Mouse (Mus musculus): Measurements from ENCODE around the gene Rem2. TPM values are rescaled to one million over a fixed set of nuclear protein-coding genes. Genes with fewer than 3 reads are reported as not detected.

The Rem2 gene
- total RNA-seq, 2 experiments from 2014 or later: 20.7 to 23.8 TPM

DNA sequence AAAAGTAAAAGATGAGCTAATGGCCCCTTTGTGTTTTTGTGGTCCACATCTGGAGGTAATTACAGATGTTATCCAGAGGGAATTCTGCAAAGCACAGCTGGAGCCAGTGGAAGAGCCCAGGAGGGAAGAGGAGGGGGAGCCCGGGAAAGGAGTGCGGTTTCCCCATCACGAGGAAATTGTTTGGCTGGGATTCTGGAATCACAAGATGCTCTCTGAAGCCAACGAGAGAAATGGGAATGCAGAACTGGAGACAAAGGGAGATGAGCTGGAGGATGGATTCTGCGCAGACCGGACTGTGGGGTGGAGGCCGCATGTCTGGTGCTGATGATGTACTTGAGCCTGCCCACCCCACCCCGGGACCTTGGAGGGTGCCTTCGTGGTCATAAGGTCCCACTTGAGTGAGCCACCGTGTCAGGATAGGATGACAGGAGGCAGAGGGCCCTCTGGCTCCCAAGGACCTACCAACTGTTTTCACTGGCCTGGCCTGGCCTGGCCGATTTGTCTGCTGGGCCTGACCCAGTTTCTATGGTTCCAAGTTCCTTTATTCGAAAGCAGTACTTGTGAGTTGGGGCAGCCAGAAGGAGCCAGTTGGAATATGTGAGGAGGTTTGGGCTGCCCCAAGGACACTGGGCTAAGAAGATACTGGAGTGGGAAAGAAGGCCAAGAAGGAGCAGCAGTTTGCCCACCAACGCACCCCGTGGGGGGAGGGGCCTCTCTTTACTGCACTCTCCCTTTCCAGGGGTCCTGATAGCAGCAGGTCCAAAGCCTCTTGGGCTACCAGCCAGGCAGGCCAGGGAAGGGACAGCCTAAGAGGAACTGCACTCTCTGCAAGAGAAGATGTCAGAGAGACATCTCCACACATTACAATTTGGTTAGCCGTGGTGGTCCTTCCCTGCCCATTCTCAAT, 31.9 kb upstream of the Rem2 start:
- DNase-seq: no peak

DNA sequence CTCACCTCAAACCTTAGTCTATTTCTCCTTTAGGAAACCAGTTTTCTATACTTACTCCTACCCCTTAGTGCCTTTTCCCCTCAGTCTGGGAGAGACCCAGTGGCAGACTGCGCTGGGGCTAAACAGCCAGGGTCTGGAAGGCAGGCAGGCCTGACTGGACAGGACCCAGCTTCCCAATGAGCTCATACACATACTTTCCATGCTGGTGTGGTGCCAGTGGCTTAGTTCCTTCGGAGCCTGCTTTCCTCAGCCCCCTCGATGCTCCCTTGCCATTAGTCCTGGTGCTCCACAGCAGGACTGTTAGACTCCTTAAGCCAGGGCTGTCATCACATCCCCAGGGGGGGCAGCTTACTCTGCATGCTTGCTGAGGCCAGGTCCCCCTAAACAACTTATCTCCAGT, 30.4 kb upstream of the Rem2 start:
- DNase-seq: no peak

DNA sequence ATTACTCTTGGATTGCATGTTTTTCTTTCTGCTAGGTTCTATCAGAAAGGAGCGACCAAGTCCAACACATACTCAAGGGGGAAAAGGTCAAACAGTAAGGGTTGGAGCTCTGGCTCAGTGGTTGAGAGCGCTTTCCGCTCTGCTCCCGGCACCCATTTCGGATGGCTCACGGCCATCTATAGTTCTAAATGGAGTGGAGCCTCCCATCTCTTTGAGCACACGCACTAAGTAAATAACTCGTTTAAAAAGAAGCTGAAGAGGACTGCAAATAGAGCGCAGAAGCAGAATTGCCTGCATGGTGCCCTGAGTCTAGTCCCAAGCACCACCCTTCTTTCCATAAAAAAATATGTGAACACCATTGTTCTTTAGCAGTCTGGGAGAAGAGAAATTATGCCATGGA, 22.3 kb upstream of the Rem2 start:
- no peak for DNase-seq

DNA sequence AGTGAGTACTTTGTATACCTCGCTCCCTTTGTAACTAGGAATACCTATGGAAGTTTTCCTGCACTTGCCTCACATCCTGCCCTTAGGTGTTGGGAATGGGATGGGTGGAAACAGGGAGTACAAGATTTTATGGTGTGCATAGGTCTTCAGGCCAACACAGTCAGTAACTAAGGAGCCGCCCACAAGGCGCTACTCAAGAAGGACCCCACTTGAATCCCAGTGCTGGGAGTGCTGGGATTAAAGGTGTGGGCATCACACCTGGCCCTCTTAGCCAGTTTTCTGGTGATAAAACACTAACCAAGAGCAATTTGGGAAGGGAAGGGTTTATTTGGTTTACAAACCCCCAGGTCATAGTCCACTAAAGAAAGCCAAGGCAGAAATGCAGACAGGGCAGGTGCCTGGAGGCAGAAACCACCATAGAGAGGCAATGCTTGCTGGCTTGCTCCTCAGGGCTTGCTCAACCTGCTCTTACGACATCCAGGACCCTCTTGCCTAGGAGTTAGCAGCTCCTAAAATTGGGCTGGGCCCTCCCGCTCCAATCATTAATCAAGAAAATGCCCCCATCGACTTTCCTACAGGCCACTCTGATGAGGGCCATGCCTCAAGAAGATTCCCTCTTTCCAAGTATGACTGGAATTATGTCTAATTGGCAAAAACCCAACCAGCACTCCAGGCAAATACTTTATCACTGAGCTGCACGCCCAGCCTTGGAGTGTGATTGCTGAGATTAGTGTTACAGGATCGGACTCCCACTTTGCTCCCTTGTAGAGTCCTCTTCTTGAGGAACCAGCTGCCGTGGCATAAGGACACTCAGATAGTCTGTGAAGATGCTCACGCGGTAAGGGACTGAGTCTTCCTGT, 21.0 kb upstream of the Rem2 start:
- DNase-seq: no peak

DNA sequence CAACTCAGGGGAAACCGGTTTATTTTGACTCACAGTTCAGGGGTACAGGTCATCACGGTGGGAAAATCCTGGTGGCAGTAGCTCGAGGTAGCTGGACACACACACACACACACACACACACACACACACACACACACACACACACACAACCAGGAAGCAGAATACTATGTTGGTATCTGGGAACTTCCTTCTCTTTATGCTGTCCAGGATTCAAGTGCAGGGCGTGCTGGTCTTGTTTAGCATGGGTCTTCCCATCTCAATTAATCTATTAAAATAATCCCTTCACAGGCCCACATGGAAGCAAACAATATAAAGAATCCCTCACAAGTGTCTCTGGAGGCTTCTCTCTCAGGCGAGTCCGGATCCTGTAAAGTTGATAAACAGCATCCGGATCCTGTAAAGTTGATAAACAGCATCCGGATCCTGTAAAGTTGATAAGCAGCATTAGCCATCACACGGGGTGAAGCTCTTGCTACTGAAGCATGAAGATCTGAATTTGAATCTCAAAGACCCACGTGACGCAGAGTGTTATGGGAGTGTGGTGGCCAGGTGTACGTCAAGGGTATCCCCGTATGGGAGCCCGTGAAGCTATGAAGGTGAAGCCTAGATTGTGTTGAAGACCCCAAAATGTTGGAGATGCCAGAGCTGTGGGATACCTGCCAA, 17.9 kb upstream of the Rem2 start:
- DNase-seq: no peak

DNA sequence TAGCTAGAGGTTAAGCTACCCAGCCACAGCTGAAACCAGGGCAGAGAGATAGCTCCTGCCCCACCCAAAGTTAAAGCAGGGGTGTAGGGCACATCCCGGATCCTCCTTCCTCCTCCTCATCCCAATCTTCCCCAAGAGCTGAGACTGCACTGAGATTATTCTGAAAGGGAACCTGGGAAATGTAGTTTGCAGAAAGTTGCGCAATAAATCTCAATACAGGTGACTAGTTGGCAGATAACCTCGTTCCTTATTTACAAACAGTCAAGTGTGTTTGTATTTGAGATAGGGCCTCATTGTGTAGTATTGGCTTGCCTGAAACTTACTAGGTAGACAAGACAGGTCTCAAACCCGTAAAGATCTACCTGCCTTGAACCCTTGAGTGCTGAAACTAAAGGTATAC, 13.8 kb upstream of the Rem2 start:
- DNase-seq: no peak

DNA sequence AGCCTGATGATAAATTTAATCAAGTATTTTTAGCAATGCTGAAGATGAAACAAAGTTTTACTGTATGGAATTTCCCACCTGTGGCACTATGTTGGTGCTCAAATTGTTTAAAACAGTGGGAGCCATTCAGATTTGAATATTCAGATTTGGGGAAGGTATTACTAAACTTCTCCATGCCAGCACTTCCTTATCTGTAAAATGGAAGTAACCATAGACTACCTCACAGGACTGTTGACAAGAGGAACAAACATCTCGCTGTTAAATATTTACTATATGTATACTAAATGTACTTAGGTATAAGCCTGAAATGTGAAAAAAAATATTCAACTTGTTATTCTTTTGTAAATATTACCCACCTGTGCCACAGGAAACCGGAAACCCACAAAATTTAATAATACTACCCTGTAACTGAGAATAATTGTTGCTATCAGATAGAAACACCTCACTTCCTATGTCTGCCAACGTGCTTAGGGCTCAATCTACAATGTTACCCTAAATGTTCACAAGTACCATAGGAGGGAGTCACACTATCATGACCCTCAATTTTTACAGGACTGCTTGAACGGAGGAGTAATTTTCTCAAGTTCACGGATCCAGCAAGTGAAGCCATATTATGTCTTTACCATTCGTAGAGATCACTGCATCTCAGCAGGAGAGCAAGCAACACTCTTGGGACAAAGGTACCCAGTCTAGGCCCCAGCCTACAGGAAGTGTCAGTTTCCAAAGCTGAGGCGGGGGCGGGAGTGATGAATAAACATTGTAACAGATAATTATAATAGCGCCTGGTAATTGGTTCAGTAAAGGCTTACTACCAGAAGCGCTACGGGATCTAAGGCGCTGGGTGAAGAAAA, 12.6 kb upstream of the Rem2 start:
- no peak for DNase-seq

DNA sequence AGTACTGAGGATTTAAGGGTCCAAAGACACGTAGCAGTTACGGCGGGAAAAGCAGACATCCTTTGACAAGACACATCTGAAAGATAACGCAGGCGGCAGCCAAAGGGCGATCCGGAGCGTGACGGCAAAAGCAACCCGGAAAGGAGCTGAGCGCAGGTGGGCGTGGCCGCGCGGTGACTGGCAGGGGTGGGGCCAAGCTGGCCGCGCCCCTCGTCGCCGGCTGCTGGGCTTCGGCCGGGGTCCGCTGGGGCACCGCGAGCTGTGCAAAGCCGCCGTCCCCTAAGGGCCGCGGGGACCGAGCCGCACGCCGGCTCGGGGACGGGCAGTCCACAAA, 12.0 kb upstream of the Rem2 start, which contains the start of gene Lrp10:
Lrp10 (plus strand) TSS at position 179 of the 334 bp plus-strand sequence.
- DNase-seq: peak; percentile 84 to 85

DNA sequence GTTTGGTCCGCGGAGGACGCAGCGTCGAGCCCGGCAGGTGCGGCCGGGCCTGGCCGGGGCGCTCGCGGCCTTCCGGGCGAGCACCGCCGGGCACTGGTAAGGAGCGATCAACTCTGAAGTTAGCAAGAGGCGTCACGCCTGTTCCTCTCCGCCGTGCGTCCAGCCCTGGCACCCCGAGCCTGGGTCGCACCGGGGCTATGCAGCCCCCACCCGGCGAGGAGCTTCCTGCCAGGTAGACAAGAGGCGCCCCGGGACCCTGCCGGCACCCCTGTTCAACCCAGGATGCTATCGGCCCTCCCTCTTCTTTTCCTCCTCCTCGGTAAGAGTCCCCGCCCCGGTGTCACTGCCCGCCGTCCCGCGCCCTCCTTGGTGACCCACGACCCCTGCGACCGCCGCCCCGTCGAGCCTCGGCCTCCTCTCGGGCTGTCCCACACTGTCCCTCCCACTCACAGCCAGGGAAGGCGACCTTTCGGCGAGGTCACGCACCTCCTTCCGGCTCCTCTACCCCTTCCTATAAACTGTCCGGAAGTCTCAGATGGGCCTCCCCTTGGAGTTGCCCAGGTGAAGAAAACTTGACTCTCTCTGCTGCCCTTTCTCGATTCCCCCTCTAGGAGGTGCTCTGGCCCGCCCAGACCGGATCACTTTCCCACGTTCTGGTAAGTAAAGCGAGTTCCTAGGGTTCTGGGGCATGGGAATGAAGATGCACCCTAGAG, 11.5 kb upstream of the Rem2 start:
- DNase-seq: no peak

DNA sequence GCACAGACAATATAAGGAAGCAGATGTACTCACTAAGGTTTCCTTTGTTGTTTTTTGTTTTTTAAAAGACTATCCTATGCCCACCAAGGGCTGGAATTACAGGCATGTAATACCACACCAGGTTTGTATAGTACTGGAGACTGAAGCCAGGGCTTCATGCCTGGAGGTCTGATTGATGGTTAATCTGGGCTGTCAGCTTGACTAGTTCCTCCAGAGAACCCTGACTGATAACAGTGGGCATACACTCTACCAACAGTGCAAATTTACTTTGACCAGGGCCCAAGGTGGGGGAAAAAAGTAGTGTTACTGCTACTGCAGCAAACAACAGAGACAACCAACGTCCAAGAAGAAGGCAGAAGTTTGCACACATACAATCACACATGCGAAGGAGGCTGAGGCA, 4.4 kb upstream of the Rem2 start:
- DNase-seq: no peak

DNA sequence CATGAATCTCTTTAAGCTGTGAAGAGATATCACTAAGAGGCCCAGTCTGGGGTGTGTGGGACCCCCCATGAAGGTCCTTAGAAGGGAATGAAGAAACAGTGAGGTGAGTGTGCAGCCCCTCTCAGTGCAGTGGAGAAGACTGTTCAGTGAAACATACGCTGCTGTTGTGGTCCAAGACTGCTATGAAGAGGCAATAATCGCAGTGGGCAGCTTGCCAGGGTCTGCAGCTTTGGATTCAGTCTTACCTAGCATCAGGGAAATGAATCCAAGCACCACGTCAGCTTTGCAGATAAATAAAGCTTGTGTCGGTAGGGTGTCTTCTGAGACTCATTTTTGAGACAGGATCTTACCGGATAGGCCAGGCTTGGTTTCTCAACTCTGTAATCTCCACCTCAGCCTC, 3.2 kb upstream of the Rem2 start:
- no peak for DNase-seq

DNA sequence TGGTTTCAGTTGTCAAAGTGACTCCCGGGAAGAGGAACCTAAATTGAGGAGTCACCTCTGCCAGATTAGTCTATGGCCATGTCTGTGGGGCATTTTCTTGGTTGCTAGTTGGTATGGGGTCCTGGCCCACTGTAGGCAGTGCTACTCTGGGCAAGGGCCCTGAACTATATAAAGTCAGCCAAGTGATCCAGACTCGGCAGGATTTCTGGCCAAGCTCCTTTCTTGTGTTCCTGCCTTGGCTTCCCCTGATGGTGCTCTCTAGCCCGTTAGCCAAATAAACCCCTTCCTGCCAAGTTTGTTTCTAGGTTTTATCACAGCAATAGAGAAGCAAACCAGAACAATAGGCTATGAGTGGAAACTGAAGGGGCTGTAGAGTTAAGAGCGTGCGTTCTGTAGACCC, 1.2 kb upstream of the Rem2 start:
- no peak for DNase-seq

DNA sequence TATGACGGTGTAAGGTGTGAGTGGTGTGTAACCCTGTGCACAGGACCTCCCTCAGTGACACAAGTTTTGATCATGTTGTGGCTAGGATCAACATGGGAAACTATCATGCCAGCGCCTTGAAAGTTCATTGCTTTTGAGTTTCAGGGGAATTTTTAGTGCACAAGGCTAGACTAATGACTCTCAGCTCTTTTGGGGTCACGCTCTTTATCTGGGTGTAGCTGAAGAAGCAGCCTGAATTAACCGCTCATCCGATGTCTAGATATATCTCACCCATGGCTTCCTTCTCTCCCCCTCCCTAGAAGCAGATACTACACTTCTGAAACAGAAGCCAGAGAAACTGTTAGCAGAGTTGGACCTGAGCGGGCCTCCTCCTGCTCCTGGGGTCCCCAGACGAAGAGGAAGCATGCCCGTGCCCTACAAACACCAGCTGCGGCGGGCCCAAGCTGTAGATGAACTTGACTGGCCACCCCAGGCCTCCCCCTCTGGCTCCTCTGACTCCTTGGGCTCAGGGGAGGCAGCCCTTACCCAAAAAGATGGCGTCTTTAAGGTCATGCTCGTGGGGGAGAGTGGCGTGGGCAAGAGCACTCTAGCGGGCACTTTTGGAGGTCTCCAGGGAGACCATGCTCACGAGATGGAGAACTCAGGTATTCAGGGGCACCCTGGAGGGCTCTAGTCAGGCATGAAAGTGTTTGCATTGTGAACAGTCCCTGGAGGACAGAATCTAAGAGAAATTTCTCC, 1.4 kb downstream of the Rem2 start:
- DNase-seq: no peak

DNA sequence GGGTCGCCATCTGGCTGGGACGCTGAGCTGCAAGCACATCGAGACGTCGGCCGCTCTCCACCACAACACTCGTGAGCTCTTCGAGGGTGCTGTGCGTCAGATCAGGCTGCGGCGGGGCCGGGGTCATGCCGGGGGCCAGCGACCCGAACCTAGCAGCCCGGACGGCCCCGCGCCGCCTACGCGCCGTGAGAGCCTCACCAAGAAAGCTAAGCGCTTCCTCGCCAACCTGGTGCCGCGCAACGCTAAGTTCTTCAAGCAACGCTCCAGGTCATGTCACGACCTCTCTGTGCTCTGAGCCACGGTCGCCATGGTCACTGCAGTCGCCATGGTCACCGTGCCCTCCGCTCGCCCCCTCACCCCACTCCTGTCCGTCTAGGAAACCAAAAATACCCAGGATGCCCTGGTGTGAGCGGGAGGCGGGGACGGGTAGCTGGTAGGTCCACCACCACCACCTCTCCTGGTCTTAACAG, 3.6 kb downstream of the Rem2 start:
- no peak for DNase-seq

DNA sequence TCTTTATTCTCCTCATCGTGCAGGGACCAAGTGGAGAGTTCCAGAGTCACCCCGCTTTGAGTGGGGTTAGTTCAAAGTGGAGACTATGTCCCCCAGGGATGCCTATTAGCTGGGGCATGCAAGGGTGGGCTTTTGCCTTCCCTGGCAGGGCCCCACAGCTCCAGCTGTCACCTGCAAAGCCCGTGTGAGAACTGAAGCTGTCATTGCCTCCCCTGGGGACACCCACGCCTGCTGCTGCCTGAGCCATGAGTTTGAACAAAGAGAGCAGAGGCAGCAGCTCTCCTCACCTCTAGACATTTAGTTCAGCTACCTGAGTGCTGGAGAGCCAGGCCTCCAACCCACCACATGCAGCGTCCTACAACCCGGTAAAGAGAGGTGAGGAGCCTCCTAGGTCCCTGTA, 4.8 kb downstream of the Rem2 start:
- DNase-seq: no peak

DNA sequence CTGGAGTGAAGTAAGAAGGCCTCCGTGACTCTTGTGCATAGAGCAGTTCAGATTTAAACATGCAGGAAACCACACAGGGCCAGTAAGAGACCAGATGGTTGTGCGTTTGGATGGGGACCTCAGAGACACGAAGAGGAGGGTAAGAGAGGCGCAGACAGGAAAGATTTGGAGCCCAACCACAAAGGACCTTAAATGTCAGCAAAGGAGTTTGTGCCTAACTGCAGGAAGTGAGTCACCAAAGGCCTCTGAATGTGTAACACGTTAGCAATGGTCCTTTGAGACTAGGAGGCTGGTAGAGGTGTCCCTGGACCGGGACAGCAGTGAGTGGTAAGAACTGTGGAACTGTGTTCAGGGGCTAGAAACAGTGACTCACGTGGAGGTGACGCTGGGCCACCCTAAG, 5.5 kb downstream of the Rem2 start:
- no peak for DNase-seq

DNA sequence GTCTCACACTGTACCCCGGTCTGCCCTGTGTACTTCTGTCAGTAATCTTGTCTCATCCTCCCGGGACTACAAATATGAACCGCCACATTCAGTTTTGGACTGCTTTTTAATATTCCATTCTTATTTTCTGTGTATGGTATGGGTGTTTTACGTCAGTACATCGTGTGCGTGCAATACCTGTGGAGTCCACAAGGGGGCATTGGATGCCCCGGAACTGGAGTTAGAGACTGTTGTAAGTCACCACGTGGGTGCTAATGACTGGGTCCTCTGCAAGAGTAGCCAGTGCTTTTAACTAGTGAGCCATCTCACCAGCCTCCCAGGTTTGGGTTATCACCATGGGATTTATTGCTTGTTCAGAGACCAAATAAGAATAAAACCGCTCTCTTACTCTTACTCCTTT, 6.6 kb downstream of the Rem2 start:
- no peak for DNase-seq

DNA sequence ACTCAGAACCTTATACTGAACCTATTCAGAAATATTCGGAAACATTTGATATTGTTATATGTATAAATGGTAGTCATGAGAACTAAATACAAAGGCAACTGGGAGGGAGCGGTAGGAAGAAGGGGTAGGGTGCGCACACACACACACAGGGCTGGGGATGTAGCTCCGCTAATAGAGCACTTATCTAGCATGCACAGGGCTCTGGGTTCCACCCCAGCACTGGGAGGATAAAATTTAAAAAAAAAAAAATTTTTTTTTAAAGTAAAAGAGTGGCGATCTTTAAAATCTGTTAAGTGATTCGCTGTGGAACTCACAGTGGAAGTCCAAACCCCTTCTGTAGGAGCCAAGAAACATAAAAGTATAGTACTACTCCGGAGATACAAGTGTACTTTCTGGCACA, 10.0 kb downstream of the Rem2 start:
- no peak for DNase-seq

DNA sequence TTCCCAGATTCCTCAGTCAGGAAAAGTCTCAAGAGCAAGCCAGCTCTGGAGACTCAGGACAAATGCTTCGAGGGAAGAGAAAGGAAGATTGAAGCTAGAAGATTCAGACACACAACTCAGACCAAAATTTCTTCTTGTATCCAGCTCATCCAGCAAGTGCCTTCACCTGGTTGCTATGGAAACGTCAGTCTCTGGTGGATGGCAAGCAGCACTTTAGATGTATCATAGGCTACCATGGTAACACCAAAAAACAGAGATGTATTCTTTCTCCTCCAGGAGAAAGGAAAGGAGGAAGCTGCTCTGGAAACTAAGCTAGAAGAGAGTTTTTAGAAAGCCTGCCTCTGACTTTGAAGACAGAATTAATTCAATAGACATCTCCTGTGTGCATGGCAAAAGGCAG, 11.8 kb downstream of the Rem2 start:
- DNase-seq: no peak

DNA sequence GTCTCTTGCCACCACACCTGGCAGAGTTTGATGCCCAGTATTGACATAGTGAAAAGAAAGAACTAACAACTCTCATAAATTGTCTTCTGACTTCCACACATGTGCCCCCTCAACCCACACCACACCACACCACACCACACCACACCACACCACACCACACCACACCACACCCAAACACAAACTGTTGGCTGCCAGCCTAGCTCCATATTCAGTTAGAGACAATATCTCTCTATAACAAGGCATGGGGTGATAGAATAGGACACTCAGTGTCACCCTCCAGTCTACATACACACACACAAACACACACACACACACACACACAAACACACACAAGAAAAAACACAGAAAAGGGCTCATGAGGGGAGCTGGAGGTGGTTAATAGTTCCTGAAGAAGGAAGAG, 12.4 kb downstream of the Rem2 start:
- no peak for DNase-seq

Measured in layer of hippocampus, postnatal 36 days (tissue).